Mouse (Mus musculus) heart, embryonic 11.5 days (tissue): ENCODE data around the gene Vmn2r31. TPM values are rescaled to one million over a fixed set of nuclear protein-coding genes. Genes with fewer than 3 reads are reported as not detected.
"Not testable (repeated sequence)": the region's sequence is repeated elsewhere in the genome, so short reads cannot be mapped to it uniquely, and the experiment has no call there.

ENCODE experiments used
- ATAC-seq: fragments of 200-750 bp; cut with Nextera tagmentation; replicated peaks from 2 replicates; pipeline ENCODE4 v1.8.0; 2017; ENCODE audit warnings: moderate library complexity; ENCODE audit not compliant: insufficient number of reproducible peaks, low FRiP score, low TSS enrichment
- H3K27ac ChIP-seq: fragments of 300-500 bp; sonication (generic); 2 replicates; pipeline ENCODE4 v1.5.1; 2014; ENCODE audit warnings: mild to moderate bottlenecking, low read depth, low read length
- H3K27me3 ChIP-seq: fragments of 300-500 bp; sonication (generic); 2 replicates; pipeline ENCODE4 v1.6.1; 2014; ENCODE audit warnings: mild to moderate bottlenecking, low read length, mixed read lengths; ENCODE audit not compliant: control insufficient read depth, insufficient read depth
- H3K36me3 ChIP-seq: fragments of 300-500 bp; sonication (generic); 2 replicates; pipeline ENCODE4 v1.6.1; 2014; ENCODE audit warnings: mild to moderate bottlenecking, low read length, moderate library complexity, mixed read lengths; ENCODE audit not compliant: control insufficient read depth, insufficient read depth
- H3K4me1 ChIP-seq: fragments of 300-500 bp; sonication (generic); 2 replicates; pipeline ENCODE4 v1.6.1; 2014; ENCODE audit warnings: low read length; ENCODE audit not compliant: control insufficient read depth, insufficient read depth
- H3K4me2 ChIP-seq: fragments of 300-500 bp; sonication (generic); 2 replicates; pipeline ENCODE4 v1.6.1; 2014; ENCODE audit warnings: mild to moderate bottlenecking, moderate library complexity
- H3K4me3 ChIP-seq: fragments of 300-500 bp; sonication (generic); 2 replicates; pipeline ENCODE4 v1.5.1; 2014; ENCODE audit warnings: low read depth, low read length
- H3K9ac ChIP-seq: fragments of 300-500 bp; sonication (generic); 2 replicates; pipeline ENCODE4 v1.6.1; 2014; ENCODE audit warnings: mild to moderate bottlenecking, low read depth, low read length, moderate library complexity
- H3K9me3 ChIP-seq: fragments of 300-500 bp; sonication (generic); replicated peaks from 2 replicates; pipeline ENCODE4 v1.6.1; 2016; ENCODE audit warnings: low read length; ENCODE audit not compliant: control insufficient read depth
- WGBS: fragments of 180-500 bp; shearing (Covaris S2); extraction: QIAGEN DNeasy Blood & Tissue Kit; methylation state at CpG from one replicate; pipeline ENCODE4 v1.1.7; 2014; ENCODE audit not compliant: insufficient replicate concordance; 5-methylcytosine and 5-hydroxymethylcytosine counted together
- polyA plus RNA-seq: library from polyadenylated mRNA; unstranded; fragments of >200 nt; fragmentation: Nextera tagmentation; extraction: Ambion mirVana; gene quantifications from 2 replicates; pipeline ENCODE4 v1.2.1, GENCODE M21; 2014

Gene Vmn2r31
- not detected in 2 replicates for polyA plus RNA-seq

GRCm38 (mm10) chr7:7399603-7400002 is at the start of gene Vmn2r31:
Vmn2r31 (minus strand) TSS chr7:7399703.
- not testable (repeated sequence) for H3K9ac ChIP-seq, ATAC-seq, H3K4me1 ChIP-seq, H3K4me2 ChIP-seq, H3K27me3 ChIP-seq, H3K27ac ChIP-seq, H3K9me3 ChIP-seq, H3K4me3 ChIP-seq, H3K36me3 ChIP-seq

- not testable (repeated sequence) for H3K9ac ChIP-seq, H3K4me2 ChIP-seq, H3K36me3 ChIP-seq, H3K27ac ChIP-seq, H3K27me3 ChIP-seq, H3K9me3 ChIP-seq, H3K4me3 ChIP-seq, ATAC-seq, H3K4me1 ChIP-seq
- WGBS: 46% methylated on average over 12 of the region's 12 CpGs
Measured at GRCm38 (mm10) chr7:7374431-7374830, 25.1 kb downstream of the Vmn2r31 start, which contains the start of gene Gm45783. Gm45783 (minus strand) TSS chr7:7374573.

GRCm38 (mm10) chr7:7337509-7337908 is 62.0 kb downstream of the Vmn2r31 start, which contains the start of gene Vmn2r30:
Vmn2r30 (minus strand) TSS chr7:7337609.
- not testable (repeated sequence) for H3K27ac ChIP-seq, ATAC-seq, H3K4me1 ChIP-seq, H3K27me3 ChIP-seq, H3K4me2 ChIP-seq, H3K9me3 ChIP-seq, H3K4me3 ChIP-seq, H3K9ac ChIP-seq, H3K36me3 ChIP-seq
- no CpG with 5 or more reads among the region's 1 CpGs for WGBS

Other genes with a start within 250 kb of the Vmn2r31 start
- 1.5 and 2.0 TPM in 2 replicates for gene Zfp418, start 228.4 kb downstream of the Vmn2r31 start, polyA plus RNA-seq
- 4.6 TPM in 2 replicates for gene Zfp772, start 189.7 kb downstream of the Vmn2r31 start, polyA plus RNA-seq
- 0.17 TPM in 1 of 2 replicates, not detected in the other for gene Vmn2r29, start 152.4 kb downstream of the Vmn2r31 start, polyA plus RNA-seq
- gene Gm45844, start 121.4 kb downstream of the Vmn2r31 start, polyA plus RNA-seq: 1.1 and 1.4 TPM in 2 replicates
- 35.7 and 44.3 TPM in 2 replicates for gene Clcn4, start 98.9 kb downstream of the Vmn2r31 start, polyA plus RNA-seq
- not detected in 2 replicates for gene Vmn2r30, start 62.1 kb downstream of the Vmn2r31 start, polyA plus RNA-seq
- gene Gm45783, start 25.1 kb downstream of the Vmn2r31 start, polyA plus RNA-seq: not detected in 2 replicates
- gene Vmn2r32, start 80.3 kb upstream of the Vmn2r31 start, polyA plus RNA-seq: not detected in 2 replicates
- gene Vmn2r33, start 167.1 kb upstream of the Vmn2r31 start, polyA plus RNA-seq: not detected in 2 replicates